Mouse (Mus musculus): ENCODE measurements around the gene Ctps. TPM values are rescaled to one million over a fixed set of nuclear protein-coding genes. Genes with fewer than 3 reads are reported as not detected.

The Ctps gene
- total and polyA plus RNA-seq, 2 experiments from 2014 or later: 66.6 to 79.7 TPM

- peak; percentile 70; the same call in 1 of the 2 replicates for TF ChIP-seq EP300 (IDR thresholded peaks at IDR 0.05; ENCODE audit: low read depth)
- no peak for TF ChIP-seq CTCF (IDR thresholded peaks at IDR 0.05; ENCODE audit: low read depth)
- DNase-seq (ENCODE audit: low spot score) (peak; percentile 96), ATAC-seq (ENCODE audit: insufficient read depth, low read depth) (peak; percentile 78)
- peaks cover 32% of the 10 kb centered on the region for H3K4me1 ChIP-seq (ENCODE audit: control insufficient read depth, insufficient read depth)
- peak overlapping the region; percentile 99 for H3K27ac ChIP-seq (ENCODE audit: low read depth)
- peak overlapping the region; percentile 29 for H3K4me3 ChIP-seq (ENCODE audit: low read depth, low read length)
- 19% methylated on average over 8 of the region's 8 CpGs for WGBS
- peak overlapping the region; percentile 55 for H3K9ac ChIP-seq (replicated peaks; ENCODE audit: low read depth, low read length)
- no peaks in the 10 kb centered on the region for H3K36me3 ChIP-seq (replicated peaks; ENCODE audit: control insufficient read depth, insufficient read depth, low read length)
- peak overlapping the region; percentile 53 for H3K4me2 ChIP-seq (ENCODE audit: low read depth, low read length)
- no peaks in the 10 kb centered on the region for H3K9me3 ChIP-seq (replicated peaks; ENCODE audit: control insufficient read depth, low read length)
- H3K27me3 ChIP-seq (ENCODE audit: control insufficient read depth, insufficient read depth, low read length): no peaks in the 10 kb centered on the region
These were observed 43.7 kb upstream of the Ctps start for GRCm38 (mm10) chr4:120613691-120614329.

- DNase-seq (ENCODE audit: low spot score) (peak; percentile 87), ATAC-seq (ENCODE audit: insufficient read depth, low read depth) (peak; percentile 62)
- no peak for TF ChIP-seq EP300 (IDR thresholded peaks at IDR 0.05; ENCODE audit: low read depth)
- no peak for TF ChIP-seq CTCF (IDR thresholded peaks at IDR 0.05; ENCODE audit: low read depth)
- Histone ChIP-seq H3K36me3 (replicated peaks; ENCODE audit: control insufficient read depth, insufficient read depth, low read length) (no peaks in the 10 kb centered on the region), H3K4me2 (ENCODE audit: low read depth, low read length) (peak overlapping the region; percentile 53), H3K4me1 (ENCODE audit: control insufficient read depth, insufficient read depth) (peaks cover 32% of the 10 kb centered on the region), H3K9me3 (replicated peaks; ENCODE audit: control insufficient read depth, low read length) (no peaks in the 10 kb centered on the region), H3K27me3 (ENCODE audit: control insufficient read depth, insufficient read depth, low read length) (no peaks in the 10 kb centered on the region), H3K27ac (ENCODE audit: low read depth) (peak overlapping the region; percentile 99), H3K4me3 (ENCODE audit: low read depth, low read length) (peak overlapping the region; percentile 29), H3K9ac (replicated peaks; ENCODE audit: low read depth, low read length) (peak overlapping the region; percentile 46)
- 13% methylated on average over 9 of the region's 9 CpGs for WGBS
These were observed 42.4 kb upstream of the Ctps start for GRCm38 (mm10) chr4:120612304-120613080.

- Histone ChIP-seq H3K36me3 (replicated peaks; ENCODE audit: control insufficient read depth, insufficient read depth, low read length) (no peaks in the 10 kb centered on the region), H3K9me3 (replicated peaks; ENCODE audit: control insufficient read depth, low read length) (no peaks in the 10 kb centered on the region), H3K27ac (ENCODE audit: low read depth) (peak overlapping the region; percentile 57; the same call in 1 of the 2 replicates), H3K4me2 (ENCODE audit: low read depth, low read length) (no peak overlapping the region), H3K4me3 (ENCODE audit: low read depth, low read length) (no peak overlapping the region), H3K4me1 (ENCODE audit: control insufficient read depth, insufficient read depth) (peaks cover 32% of the 10 kb centered on the region), H3K9ac (replicated peaks; ENCODE audit: low read depth, low read length) (no peak overlapping the region), H3K27me3 (ENCODE audit: control insufficient read depth, insufficient read depth, low read length) (no peaks in the 10 kb centered on the region)
- DNase-seq (ENCODE audit: low spot score) (no peak), ATAC-seq (ENCODE audit: insufficient read depth, low read depth) (no peak)
- WGBS: 85% methylated on average over 3 of the region's 3 CpGs
- TF ChIP-seq CTCF (IDR thresholded peaks at IDR 0.05; ENCODE audit: low read depth) (no peak), EP300 (IDR thresholded peaks at IDR 0.05; ENCODE audit: low read depth) (no peak)
These were observed 40.9 kb upstream of the Ctps start for GRCm38 (mm10) chr4:120611005-120611404.

GRCm38 (mm10) chr4:120606941-120607340 is 36.9 kb upstream of the Ctps start:
- TF ChIP-seq EP300 (IDR thresholded peaks at IDR 0.05; ENCODE audit: low read depth): no peak
- TF ChIP-seq CTCF (IDR thresholded peaks at IDR 0.05; ENCODE audit: low read depth): no peak
- Histone ChIP-seq H3K27me3 (ENCODE audit: control insufficient read depth, insufficient read depth, low read length) (no peaks in the 10 kb centered on the region), H3K4me1 (ENCODE audit: control insufficient read depth, insufficient read depth) (peaks cover 18% of the 10 kb centered on the region), H3K9me3 (replicated peaks; ENCODE audit: control insufficient read depth, low read length) (no peaks in the 10 kb centered on the region), H3K9ac (replicated peaks; ENCODE audit: low read depth, low read length) (no peak overlapping the region), H3K36me3 (replicated peaks; ENCODE audit: control insufficient read depth, insufficient read depth, low read length) (no peaks in the 10 kb centered on the region), H3K4me3 (ENCODE audit: low read depth, low read length) (no peak overlapping the region), H3K27ac (ENCODE audit: low read depth) (no peak overlapping the region), H3K4me2 (ENCODE audit: low read depth, low read length) (no peak overlapping the region)
- DNase-seq (ENCODE audit: low spot score) (no peak), ATAC-seq (ENCODE audit: insufficient read depth, low read depth) (no peak)
- 49% methylated on average over 3 of the region's 3 CpGs for WGBS

- Histone ChIP-seq H3K9ac (replicated peaks; ENCODE audit: low read depth, low read length) (no peak overlapping the region), H3K4me2 (ENCODE audit: low read depth, low read length) (no peak overlapping the region), H3K4me3 (ENCODE audit: low read depth, low read length) (no peak overlapping the region), H3K27me3 (ENCODE audit: control insufficient read depth, insufficient read depth, low read length) (no peaks in the 10 kb centered on the region), H3K9me3 (replicated peaks; ENCODE audit: control insufficient read depth, low read length) (no peaks in the 10 kb centered on the region), H3K27ac (ENCODE audit: low read depth) (no peak overlapping the region), H3K4me1 (ENCODE audit: control insufficient read depth, insufficient read depth) (no peaks in the 10 kb centered on the region), H3K36me3 (replicated peaks; ENCODE audit: control insufficient read depth, insufficient read depth, low read length) (no peaks in the 10 kb centered on the region)
- ATAC-seq (ENCODE audit: insufficient read depth, low read depth) (no peak), DNase-seq (ENCODE audit: low spot score) (no peak)
- 57% methylated on average over 3 of the region's 3 CpGs for WGBS
- no peak for TF ChIP-seq CTCF (IDR thresholded peaks at IDR 0.05; ENCODE audit: low read depth)
- TF ChIP-seq EP300 (IDR thresholded peaks at IDR 0.05; ENCODE audit: low read depth): no peak
These were observed 32.6 kb upstream of the Ctps start for GRCm38 (mm10) chr4:120602669-120603068.
